Mouse (Mus musculus) CD4-positive, CD25-positive, alpha-beta regulatory T cell, adult 2 months (primary cell): ENCODE results near the gene Tmem53.

Experiments
- DNase-seq: peaks from one replicate; pipeline ENCODE4 v3.0.0-alpha.2; 2012; ENCODE audit warnings: low read depth, low spot score

Tmem53 gene

DNA sequence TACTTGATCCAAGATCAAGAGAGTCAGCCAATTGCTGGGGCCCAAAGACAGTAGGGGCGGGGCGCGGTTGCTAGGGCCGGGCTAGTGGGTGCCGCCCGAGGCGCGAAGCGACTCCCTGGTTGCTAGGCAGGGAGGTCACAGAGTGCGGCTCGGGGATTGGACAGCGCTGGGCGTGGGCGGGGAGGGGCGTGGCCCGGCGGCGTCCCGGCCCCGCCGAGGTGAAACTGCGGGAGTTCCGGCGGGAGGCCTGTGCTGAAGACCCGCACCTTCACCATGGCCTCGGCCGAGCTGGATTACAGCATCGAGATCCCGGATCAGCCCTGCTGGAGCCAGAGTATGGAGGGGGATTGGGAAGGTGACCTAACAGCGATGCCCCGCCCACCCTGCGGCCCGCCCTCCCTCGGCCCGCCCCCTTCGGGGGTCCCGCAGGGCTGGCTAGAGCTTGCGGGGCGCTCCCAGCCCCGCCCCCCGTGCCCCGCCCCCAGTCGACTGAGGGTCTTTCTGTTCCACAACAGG lies at the start of gene Tmem53, which contains the start of gene Armh1:
Gene Tmem53 (plus strand): TSS at position 151 of the 516 bp plus-strand sequence.
Gene Armh1 (minus strand): TSS at position 325 of the 516 bp plus-strand sequence.
- peak; percentile 94 for DNase-seq

DNA sequence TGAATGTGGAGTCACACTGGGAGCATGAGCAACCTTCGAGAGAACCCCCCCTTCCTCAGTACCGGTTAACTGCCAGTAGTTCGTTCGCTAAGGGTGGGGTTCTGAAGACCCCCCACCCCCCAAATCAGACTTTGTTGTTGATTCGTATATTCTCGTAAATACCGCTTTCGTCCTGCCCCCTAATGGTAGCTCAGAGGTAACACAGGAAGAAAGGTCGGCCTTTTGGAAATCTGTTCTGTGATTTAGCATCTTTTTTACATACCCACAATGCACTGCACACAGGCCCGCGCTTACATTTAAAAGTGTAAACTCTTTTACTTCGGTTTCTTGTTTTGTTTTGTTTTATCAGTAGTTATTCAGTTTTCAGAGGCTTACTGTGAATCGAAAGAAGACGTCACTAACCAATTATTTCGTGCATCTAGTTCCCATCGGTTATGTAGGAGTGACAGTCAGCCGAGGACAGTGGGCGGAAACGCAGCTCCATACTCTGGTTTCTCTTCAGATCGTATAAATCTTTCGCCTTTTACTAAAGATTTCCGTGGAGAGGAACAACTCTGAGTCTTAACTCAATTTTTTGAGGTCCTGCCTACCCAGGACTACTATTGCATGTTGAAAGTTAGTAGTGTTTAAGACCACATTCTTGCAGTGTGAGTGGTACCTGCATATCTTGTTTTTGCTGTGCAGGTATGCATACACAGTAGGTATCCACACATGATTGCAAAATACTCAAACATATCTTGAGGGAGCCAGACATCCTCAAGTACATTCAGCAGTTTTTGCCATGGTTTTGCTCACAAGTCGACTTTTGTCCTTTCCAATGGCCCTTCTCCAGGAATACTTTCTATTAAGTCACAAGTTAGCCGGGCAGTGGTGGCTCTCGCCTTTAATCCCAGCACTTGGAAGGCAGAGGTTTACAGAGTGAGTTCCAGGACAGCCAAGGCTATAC lies 49.4 kb upstream of the Tmem53 start:
- DNase-seq: peak; percentile 86

DNA sequence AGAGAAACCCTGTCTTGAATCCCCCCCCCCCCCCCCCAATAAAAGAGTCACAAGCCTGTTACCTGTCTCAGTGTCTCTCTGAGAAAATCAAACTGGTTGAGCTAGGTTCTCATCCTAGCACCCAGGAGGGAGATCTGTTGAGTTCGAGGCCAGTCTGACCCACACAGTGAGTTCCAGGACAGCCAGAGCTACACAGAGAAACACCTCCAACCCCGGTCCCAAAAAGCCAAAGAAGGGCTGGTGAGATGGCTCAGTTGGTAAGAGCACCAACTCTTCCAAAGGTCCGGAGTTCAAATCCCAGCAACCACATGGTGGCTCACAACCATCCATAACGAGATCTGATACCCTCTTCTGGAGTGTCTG lies 48.8 kb upstream of the Tmem53 start:
- no peak for DNase-seq

DNA sequence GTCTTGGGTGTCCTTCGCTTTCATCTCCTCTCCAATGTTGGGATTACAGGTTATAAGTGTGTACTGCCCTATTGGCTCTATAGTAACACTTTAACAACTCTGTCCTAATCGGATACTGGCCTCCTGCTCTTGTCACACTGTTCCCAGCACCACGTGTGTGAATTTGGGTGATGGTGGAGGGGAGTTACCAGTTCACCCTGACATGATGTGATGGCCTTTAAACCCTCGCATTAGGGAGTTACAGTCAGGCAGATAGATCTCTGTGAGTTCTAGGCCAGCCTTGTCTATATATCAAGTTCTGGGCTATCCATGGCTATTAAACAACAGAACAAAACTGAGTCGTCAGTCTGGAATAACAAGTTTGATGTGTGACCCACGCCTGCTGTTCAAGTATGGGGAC lies 42.2 kb upstream of the Tmem53 start:
- no peak for DNase-seq

DNA sequence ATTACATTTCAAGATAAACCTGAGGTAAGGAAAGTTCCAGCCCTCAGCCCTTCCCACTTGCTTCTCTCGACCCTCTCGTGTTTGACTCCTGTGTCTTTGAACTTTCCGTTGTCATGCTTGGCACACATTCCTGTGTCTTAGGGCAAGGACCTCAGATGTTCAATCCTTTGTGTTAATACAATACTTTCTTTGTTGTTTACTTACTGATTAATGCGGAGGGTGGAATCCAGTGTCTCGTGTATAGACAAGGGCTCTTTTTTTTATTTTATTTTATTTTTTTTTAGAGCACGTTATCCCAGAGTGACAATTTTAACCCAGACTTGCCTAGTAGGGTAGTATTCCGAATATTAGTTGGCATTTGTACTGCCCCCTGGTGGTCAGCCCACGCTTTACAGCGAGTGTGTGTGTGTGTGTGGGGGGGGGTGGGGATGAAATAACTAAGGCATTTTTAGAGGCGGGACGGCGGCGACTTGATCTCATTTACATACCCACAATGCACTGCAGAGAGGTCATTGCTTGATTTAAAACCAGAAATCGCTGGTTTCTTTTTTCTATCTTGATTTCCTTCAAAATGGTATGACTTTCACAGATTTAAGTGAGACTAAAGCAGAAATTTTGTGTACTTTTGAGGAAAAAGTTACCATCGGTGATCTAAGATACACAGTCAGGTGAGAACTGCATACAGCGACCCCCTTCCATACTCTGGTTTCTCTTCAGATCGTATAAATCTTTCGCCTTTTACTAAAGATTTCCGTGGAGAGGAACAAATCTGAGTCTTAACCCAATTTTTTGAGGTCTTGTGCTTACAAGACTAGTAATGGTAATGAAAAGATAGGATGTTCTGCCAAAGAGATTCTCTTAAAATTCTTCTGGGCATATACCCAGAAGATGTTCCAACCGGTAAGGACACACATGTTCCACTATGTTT lies 41.3 kb upstream of the Tmem53 start:
- peak; percentile 93 for DNase-seq

DNA sequence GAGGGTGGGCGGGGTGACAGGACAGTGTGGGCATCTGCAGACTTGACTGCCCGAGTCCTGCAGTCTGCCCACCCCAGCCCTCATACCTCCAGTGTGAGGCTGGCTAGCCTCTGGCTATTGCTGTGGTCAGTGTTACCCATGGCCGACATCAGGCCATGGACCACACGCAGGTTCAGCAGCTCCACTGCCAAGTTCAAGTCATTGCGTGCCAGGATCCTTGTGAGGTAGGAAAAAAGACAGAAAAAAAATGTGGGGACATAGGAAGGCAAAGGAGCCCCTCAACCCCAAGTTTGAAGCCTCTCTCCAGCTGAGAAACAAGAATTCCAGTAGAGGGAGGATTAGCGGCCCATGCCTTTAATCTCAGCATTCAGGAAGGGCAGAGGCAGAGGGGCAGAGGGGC lies 37.5 kb upstream of the Tmem53 start:
- DNase-seq: no peak

DNA sequence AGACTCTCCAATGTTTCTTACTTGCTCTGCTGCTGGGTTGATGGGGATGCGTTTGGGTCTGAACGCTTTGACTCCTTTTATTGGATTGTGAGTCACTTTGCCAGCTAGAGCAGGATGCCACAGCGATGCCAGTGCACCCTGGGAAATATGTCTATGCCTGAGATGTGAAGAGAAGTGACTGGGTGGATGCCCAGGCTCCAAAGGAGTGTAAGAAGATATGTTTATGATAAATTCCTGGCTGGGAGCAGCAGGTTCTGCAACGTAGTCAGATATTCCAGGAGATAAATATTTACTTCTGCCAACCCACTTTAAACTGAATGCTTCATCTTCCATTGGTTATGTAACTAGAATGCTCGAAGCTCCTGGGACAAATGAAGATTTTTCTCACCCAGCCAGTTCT lies 34.7 kb upstream of the Tmem53 start:
- no peak for DNase-seq

DNA sequence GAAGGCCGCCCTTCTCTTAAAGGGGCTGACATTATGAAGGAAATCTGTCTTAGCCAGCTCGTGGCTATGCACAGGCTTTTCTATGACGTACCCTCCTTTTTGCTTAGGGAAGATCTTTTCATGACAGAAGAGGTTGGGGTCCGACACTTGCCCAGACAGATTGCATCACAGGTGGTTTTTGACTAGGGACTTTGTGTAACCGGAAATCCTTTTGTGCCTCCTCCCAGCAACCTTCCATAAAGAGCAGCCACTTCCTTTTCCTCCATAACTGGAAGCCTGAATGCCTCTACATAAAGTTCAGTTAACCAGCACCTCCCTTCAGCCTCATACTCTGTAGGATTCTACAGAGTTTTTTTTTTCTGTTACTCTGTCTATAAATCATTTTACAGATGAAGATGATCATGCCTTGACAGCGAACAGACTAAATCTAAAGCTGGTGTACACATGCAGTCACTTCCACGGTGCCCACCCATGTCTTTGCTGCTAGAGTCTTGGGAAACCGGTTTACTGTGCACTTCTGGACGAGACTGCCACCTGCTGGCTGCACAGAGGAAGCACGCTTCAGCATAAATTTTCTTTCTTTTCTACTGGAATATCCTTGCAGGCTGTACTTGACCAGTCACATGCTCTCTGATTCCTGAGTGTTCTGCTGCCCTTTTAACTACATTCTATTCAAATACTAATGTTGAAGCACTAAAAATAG lies 33.1 kb upstream of the Tmem53 start:
- DNase-seq: peak; percentile 80

DNA sequence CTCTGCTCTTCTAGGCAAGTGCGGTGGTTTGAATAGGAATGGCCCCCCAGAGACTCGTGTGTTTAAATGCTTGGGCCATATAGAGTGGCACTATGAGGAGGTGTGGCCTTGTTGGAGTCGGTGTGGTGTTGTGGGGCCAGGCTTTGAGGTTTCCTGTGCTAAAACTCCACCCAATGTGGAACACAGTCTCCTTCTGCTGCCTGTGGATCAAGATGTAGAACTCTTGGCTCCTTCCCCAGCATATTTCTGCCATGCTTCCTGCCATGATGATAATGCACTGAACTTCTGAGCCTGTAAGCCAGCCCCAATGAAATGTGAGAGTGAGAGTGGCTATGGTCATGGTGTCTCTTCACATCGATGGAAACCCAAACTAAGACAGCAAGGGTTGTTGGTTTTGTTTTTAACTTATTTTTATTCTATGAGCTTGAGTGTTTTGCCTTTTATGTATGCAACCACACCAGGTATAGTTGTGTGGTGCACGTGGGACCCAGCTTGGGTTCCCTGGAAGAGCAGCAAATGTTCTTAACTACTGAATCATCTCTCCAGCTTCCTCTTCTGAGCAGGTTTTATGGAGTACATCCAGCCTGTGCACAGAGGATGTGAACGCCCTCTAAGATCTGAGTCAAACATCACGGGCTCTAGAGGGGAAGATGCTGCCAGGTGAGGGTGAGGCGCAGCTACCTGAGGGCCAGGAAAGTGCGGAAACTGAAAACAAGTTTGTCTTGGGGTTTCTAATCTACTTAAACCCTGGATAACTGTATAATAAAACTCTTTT lies 30.8 kb upstream of the Tmem53 start:
- no peak for DNase-seq

DNA sequence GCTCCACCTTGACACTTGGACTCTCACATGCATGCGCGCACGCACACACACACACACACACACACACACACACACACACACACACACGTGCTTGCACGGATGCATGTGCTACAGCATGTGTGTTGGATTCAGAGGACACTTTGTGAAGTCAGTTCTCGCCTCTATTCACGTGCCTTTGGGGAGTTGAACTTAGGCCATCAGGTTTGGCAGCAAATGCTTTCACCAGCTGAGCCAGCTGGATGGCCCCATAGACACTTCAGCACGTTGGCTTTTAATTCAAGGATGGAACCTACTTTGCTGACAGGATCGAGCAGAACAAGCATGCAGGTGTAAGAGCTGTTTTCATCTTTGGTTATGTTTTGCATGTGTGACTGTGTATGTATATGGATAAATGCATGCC lies 29.9 kb upstream of the Tmem53 start:
- DNase-seq: no peak

DNA sequence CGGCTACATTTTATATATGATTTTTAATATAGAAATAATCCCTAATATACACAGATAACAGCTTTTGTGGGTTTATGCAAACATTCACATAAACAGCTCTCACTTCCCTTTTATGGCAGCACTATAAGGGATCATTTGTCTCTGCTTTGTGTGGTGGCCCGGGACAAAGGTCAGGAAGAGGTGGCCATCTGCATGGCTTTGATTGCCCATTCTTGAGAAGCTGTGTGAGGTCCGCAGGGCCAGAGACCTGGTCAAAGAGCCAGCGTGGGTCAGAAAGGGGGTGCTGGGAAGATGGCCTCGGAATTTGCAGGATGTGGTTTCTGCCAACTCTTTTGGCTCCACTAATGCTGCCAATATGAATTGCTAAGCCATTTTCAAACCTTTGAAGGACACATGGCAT lies 28.8 kb upstream of the Tmem53 start:
- no peak for DNase-seq

DNA sequence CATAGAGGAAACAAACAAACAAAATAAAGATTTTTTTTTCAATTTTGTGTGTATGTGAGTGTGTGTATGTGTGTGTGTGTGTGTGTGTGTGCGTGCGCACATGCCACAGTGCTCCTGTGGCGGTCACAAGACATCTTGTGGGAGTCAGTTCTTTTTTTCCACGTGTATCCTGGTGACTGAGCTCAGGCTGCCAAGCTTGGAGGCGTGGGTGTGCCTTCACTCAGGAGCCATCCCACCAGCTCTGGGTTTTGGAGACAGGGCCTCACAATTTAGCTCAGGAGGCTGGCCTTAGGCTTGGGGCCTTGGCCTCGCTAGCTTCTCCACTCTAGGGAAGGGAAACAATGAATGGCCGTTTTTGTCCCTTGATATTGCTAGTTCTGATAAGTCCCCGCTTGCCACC lies 27.6 kb upstream of the Tmem53 start:
- no peak for DNase-seq

DNA sequence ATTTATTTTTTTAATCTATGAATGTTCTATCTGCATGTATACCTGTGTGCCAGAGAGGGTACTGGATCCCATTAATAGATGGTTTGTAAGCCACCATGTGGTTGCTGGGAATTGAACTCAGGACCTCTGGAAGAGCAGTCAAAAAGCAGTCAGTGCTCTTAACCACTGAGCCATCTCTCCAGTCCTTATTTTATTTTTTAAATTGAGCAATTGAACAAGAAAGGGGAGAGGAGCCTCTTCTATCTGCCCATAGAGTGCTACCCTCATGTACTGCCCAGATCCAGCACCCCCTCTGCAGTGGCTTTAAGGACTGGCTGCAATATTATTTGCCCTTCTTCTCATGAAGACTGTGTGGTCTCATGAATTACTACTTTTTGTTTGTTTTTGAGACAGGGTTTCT lies 26.5 kb upstream of the Tmem53 start:
- DNase-seq: no peak

DNA sequence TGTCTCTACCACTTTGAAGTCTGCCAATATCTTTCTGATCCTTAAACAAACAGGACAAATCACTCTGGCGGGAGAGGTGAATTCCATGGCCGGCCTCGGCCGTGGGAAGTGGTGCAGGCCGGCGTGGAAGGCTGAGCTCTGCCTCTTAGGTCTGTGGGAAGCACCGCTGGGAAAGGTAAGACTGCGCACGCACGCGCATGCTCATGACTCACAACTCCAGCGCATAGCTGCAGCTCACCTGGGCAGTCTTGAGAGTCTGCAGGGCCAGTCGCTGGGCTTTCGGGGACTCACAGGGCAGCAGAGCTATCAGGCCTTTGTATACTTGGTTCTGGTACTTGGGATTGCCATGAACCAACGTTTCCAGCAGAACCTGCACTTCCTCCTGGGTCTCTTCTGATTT lies 22.2 kb upstream of the Tmem53 start:
- no peak for DNase-seq

DNA sequence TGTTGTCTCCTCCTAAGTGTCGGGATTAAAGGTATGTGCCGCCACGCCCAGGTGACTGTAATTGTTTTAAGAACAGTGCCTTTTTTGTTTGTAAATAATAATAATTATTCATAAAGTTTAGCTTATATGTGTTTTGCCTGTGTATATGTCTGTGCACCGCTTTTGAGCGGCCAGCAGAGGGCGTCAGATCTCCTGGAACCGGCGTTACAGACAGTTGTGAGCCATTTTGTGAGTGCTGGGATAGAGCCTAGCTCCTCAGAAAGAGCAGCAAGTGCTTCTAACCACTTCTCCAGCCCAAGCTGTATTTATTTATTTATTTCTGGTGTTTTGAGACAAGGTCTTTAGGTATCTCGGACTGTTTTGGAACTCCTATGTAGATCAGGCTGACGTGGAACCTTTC lies 21.4 kb upstream of the Tmem53 start:
- peak; percentile 37 for DNase-seq

DNA sequence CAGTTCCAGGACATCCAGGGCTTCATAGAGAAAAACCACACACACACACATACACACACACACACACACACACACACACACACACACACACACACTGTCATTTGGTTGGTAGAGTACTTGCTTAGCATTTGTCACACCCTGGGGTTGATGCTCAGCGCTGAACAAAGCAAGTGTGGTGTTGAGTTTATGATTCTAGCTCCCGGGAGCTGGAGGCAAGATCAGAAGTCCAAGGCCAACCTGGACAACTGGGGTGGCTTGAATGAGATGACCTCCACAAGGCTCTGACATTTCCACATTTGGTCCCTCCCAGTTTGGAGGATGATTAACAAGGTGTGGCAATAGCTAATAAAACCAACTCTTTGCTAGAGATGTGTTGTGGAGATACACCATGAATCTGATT lies 20.5 kb upstream of the Tmem53 start:
- DNase-seq: no peak

DNA sequence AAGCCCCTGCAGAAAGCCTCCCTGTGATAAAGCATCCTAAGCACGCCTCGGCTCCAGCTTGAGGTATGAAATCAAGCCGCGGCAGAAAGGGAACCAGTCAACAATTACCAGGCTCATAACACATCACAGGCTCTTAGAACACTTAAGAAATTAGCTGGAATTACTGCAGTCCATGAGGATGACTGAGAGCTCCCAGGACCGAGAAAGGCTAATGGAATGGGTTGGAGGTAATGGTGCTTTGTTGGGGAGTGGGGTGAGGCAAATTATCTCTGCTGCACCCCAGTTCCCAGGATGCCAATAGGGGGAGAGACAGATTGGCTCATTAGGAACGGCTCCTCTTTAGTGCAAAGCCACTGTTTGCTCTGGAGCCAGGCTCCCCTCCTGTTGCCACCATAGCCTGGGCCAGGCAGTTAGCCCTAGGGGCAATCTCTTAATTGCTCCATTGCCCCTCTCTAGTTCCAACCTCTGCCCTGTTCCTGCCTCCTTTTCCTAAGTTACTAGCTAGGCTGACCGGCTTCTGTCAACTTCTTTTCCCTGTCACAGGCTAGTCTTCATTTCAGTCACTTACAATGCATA lies 17.5 kb upstream of the Tmem53 start:
- no peak for DNase-seq

DNA sequence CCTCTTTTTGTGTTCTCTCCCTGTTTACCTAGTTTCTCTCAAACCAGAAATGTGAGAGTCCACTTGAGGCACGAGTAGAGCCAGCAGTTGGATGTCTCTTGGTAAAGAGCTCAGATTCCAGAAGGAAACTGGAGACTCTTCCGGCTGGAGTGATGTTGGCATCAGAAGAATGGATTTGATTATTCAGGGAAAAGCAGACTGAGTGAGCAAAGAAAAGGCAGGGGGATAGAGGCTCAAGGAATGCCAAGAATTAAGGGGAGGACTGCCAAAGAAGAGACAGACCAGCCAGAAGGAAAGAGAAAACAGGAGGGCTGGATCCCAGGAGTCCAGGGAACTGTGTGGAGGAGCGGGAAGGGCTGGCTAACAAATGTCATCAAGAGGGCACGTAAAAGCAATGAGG lies 15.9 kb upstream of the Tmem53 start:
- no peak for DNase-seq

DNA sequence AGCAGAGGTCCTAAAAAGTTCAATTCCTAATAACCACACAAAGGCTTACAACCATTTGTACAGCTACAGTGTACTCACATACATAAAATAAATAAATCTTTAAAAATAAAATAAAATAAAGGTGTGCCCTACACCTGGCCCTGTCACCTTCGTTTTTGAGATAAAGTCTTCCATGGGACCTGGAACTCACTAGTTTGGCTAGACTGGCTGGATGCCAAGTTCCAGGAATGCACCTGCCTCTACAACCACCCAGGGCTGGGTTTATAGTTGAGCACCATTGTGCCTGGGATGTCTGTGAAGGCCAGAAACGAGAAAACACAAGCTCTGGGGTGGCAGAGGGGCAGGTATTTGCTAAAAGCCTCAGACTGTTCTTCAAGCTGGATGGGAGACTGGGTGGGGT lies 12.6 kb upstream of the Tmem53 start:
- DNase-seq: no peak

DNA sequence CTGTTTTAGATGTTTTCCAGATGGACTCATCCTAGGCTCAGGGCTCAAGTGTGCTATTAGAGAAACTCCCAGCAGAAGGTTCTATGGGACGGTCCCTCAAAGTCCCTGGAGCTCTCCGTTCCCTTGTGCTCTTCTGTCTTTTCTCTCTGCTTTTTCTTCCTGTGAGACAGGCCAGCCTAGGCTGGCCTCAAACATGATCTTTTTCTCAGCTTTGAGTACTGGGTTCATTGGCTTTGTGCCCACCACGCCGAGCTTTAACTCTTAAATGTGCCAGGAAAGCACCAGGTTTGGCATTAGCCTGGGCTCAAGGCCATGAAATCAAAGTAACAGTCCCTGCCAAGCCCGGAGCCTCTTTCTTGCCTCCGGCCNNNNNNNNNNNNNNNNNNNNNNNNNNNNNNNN lies 10.9 kb upstream of the Tmem53 start:
- no peak for DNase-seq

DNA sequence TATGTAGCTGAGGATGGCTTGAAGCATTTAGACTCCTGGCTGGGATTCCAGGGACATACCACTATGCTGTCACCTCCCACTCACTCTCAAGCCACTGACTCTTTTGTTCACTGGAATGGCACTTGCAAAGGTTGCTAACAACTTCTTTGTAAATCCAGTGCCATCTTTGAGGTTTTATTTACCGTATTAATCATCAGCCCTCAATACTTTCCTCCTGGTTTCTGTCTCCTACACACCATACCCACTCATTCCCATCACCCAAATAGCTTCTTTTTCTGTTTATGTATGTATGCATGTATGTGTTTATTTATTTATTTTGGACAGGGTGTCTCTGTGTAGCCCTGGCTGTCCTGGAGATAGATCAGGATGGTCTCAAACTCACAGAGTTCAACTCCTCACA lies 769 bp upstream of the Tmem53 start:
- DNase-seq: no peak
